Mouse (Mus musculus): Measurements from ENCODE around the gene Adh5.

- TF ChIP-seq CTCF (IDR thresholded peaks at IDR 0.05; ENCODE audit: low read depth, low read length) = no peak
- no peak for TF ChIP-seq GATA1 (IDR thresholded peaks at IDR 0.05; ENCODE audit: borderline replicate concordance, low read length)
- no peak for TF ChIP-seq TAL1 (conservative IDR thresholded peaks at IDR 0.05; ENCODE audit: low read depth, low read length)
- TF ChIP-seq GATA2 (IDR thresholded peaks at IDR 0.05; ENCODE audit: borderline replicate concordance, low read depth, low read length) = no peak
These were observed 40.3 kb downstream of the Adh5 start for GRCm38 (mm10) chr3:138483240-138483639.
